Mouse (Mus musculus): Measurements from ENCODE around the gene Elf4. TPM values are rescaled to one million over a fixed set of nuclear protein-coding genes. Genes with fewer than 3 reads are reported as not detected.
A peak's percentile ranks its signal among the peaks of the same experiment; 100 is the strongest.

The Elf4 gene
- total RNA-seq, 2 experiments from 2014 or later, result 0.47 to 0.73 TPM

DNA sequence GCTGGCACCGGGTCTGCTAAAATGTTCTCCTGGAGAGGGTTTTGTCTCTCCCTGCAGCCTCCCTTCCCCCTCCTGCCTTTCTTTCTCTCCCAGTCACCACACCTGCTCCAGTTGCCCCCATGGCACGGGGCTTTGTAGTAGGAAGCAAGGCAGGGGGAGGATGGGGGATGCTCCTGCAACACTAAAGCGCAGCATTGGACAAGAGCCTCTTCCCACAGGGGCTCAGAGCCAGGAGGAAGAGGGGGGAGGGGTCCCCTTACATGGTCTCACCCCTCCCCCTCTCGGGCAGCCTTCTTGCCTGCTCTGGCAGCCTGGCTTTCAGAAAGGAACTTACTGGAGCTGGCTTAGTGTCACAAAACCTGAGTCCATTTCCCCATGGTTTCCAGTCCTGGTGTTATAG lies 77.0 kb downstream of the Elf4 start:
- no peak for DNase-seq (ENCODE audit: extremely low spot score in 1 of 2, low spot score in 1 of 2)

DNA sequence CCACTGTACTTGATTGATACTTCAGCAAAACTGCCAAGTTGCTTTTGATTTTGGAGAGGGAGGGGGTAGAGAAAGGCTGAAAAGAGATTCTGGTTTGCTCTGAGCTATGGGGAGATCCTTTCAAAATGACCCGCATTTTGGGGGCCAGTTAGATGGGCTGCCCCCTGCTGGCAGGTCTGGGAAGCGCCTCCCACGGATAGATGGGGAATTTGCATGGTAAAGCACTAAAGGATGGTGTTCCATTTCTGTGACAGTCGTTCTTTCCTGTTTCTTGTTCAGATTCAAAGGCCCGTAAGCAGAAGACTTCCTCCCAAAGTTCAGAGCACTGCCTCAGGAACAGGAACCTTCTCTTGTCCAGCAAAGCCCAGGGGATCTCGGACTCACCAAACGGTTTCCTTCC lies 79.3 kb downstream of the Elf4 start:
- peak; percentile 22 to 66 for DNase-seq (ENCODE audit: extremely low spot score in 1 of 2, low spot score in 1 of 2)

DNA sequence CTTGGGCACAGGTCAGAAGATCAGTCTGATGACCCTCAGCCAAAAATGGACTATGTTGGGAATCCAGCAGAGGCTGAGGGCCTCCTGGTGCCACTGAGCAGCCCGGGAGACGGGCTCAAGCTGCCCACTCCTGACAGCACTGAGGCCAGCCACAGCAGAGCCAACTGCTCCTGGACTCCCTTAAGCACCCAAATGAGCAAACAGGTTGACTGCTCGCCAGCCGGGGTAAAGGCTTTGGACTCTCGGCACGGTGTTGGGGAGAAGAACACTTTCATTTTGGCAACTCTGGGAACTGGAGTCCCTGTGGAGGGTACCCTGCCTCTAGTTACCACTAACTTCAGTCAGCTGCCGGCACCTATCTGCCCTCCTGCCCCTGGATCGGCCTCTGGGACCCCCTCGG lies 95.1 kb downstream of the Elf4 start:
- DNase-seq (ENCODE audit: extremely low spot score in 1 of 2, low spot score in 1 of 2), result no peak

DNA sequence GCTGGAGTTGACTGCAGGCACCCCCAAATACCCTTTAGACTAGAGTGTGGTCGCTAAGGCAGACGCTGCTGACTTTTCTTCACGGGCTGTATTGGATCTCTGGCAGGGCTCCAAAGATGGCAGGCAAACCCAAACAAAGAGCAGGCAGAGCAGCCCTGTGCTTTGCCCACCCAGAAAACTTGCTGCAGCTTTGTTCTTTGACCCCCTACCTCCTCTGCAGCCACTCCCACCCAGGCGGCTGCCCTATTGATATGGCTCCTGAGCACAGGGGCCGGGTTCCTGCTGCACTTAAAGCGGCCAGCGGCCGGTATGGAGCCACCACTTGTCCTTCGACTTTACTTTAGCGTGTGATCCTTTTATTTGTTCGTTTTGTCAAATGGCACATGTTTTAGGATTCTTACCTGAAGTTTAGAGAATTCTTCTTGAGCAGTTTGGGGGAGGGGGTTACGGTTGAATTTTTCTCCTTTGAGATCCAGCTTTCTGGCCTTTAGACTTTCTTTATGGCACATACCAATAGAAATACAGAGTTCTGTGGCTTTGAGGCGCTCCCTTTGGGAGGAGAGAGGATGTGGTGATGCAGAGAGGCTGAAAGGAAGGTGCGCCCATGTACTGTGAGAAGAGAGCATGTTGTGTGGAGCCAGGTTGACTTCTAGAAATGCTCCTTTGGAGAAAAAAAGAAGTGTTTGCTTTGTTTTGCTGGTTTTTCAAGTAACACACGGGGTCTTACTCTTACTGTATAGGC lies 96.9 kb downstream of the Elf4 start:
- no peak for DNase-seq (ENCODE audit: extremely low spot score in 1 of 2, low spot score in 1 of 2)

Other genes with a start within 250 kb of the Elf4 start
- 10 to 100 TPM; 16.1 to 18.8 TPM for gene Utp14a, start 206.3 kb downstream of the Elf4 start, total RNA-seq (2021)
- gene Bcorl1, start 121.8 kb downstream of the Elf4 start, total RNA-seq (2021), result 10 to 100 TPM; 15.2 to 19.3 TPM
- 10 to 100 TPM; 27.6 to 28.7 TPM for gene Aifm1, start 50.4 kb upstream of the Elf4 start, total RNA-seq (2021)
- gene Rab33a, start 56.2 kb upstream of the Elf4 start, total RNA-seq (2021), result 10 to 100 TPM; 24.6 to 25.1 TPM
- gene Zfp280c, start 131.4 kb upstream of the Elf4 start, total RNA-seq (2021), result 10 to 100 TPM; 18.7 to 25.9 TPM
- 10 to 100 TPM; 50.5 to 54.6 TPM for gene Slc25a14, start 160.3 kb upstream of the Elf4 start, total RNA-seq (2021)
- gene Gpr119, start 211.3 kb upstream of the Elf4 start, total RNA-seq (2021), result not detected
- gene Rbmx2, start 231.9 kb upstream of the Elf4 start, total RNA-seq (2021), result 1 to 10 TPM; 4.2 to 5.1 TPM

Measured in layer of hippocampus, postnatal 25 days (tissue).